Mouse (Mus musculus) megakaryocyte, adult 5-6 weeks (primary cell): ENCODE results near the gene Lrrc1. TPM values are rescaled to one million over a fixed set of nuclear protein-coding genes. Genes with fewer than 3 reads are reported as not detected.
A peak's percentile ranks its signal among the peaks of the same experiment; 100 is the strongest.

Experiments used
- ATAC-seq: 2 replicates; pipeline ENCODE4 v1.8.0; 2016; ENCODE audit warnings: mild to moderate bottlenecking, inconsistent platforms; ENCODE audit not compliant: poor library complexity, severe bottlenecking
- total RNA-seq, 2 experiments: library from RNA; stranded (forward) in 1 of 2; stranded (reverse) in 1 of 2; fragments of 153-499, 151-499 nt in 1 of 2; fragments of 221-1000, 200-1000 nt in 1 of 2; gene quantifications; 2 replicates each; pipeline versions ENCODE4 v1.2.3 to v1.2.4; 2015 to 2017

Lrrc1 gene
- total RNA-seq, 2 experiments from 2014 or later = 1.7 to 3.9 TPM

- 0 out of 2 replicates have a peak, but pooled peaks have one; percentile 25 for ATAC-seq
Observed at GRCm38 (mm10) chr9:77429230-77430015, 115.2 kb downstream of the Lrrc1 start.

GRCm38 (mm10) chr9:77428748-77429140 lies 115.9 kb downstream of the Lrrc1 start:
- ATAC-seq = no peak

GRCm38 (mm10) chr9:77428115-77428747 lies 116.4 kb downstream of the Lrrc1 start:
- peak; percentile 39 for ATAC-seq

DNA sequence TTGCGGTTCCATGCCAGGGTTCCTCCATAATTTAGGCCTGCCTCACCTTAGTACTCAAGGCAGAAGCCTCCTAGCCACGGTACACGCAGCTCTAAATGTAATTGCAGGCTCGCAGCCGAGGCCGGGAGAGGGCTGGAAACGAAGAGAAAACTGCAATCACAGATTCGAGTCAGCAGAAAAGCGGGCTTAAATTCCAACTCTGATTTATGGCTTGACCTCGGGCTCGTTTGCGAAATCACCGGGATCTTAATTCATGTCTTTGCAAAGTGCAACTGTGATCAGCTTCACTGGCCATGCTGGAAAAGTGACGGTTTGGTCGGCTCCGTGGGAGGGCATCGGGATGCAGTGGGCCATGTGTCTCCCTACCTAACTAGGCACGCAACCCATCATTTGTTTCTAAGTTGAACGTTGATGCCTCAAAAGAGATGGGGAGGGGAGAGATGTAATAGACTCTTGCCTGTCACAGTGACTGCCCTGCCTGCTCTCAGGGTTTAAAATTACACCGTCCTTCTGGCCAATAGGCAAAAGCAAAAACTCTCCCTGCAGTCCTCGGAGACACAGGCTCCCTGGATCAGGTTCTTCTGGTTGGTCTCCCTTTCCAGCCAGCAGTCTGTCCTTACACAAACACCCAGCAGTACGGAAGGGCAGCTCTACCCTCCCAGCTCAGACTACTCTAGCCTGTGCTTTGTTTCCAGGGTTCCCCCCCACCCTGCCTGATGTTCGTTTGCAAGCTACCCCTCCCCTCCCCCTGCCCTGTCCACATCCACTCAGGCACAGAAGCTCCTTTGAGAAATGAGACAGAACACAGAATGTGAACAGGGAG lies 117.2 kb downstream of the Lrrc1 start:
- peak; percentile 32 for ATAC-seq

DNA sequence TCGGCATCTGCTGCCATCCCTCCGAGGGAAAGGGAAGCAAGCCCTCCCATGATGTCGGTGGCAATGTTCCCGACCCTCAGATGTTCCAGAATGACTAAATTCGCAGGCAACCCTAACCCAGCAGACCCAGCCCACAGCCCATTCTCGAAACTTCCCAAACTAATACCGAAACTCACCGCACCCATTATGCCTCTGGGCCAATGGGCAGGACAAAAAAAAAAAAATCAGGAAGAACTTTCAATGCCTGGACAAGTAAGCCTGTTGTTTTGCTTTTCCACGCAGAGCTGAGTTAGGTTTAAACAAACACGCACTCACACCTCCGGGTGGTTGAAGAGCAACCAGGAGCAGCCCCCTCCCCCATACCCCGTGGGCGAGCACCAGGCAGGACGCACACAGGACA lies 118.6 kb downstream of the Lrrc1 start:
- ATAC-seq = 0 out of 2 replicates have a peak, but pooled peaks have one; percentile 11

DNA sequence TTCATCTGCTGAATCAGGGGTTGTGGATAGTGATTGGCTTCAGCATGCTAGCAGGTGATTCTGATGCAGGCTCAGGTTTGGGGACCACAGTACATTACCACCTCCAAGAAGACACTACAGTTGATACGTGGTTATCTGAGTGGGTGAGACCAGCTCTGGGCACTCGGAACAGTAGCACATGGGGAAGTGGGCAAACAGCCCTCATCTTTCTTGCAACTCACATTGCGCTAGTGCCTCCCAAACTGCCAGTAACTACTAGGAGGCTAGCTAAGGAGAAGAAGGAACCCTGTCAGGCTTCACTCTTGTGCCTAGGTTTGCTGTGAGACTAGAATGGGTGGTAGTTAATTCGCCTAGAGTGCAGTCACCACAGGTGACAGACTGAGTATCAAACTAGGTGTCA lies 119.1 kb downstream of the Lrrc1 start:
- peak; percentile 59 for ATAC-seq

DNA sequence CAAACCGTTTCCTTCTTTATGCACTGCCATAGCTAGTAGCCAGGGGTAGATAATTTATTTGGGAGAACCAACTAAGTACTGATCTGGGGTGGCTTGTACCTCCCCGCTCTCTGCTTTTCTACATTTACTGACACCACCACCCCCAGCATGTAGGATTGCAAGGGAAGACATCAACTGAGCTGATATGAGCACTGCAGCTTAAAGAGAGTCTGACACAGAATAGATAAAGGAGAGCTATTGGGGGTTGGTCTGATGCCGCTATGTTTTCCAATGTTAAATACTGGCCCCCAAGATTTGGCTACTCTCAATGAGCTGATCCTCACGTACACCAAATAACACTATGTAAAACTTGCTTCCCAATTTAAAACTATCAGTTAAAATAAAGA lies 124.5 kb downstream of the Lrrc1 start:
- ATAC-seq = no peak

GRCm38 (mm10) chr9:77419501-77420199 lies 125.0 kb downstream of the Lrrc1 start:
- no peak for ATAC-seq

DNA sequence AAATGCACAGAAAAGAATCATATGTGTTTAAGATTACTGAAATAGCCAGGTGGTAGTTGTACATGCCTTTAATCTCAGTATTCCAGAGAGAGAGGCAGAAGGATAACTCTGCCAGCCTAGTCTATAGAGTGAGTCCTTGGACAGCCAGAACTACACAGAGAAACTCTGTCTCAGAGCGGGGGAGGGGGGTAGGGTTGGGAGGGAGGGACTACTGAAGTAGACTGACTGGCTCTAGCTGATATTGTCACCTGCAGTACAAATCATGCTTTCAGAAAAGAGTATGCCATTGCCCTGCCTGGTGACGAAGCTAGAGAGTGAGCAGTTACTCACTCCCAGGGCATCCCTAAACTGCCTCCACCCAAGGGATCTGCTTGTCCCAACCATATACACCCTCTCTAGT lies 125.9 kb downstream of the Lrrc1 start:
- no peak for ATAC-seq

GRCm38 (mm10) chr9:77416486-77416885 lies 128.2 kb downstream of the Lrrc1 start:
- no peak for ATAC-seq

DNA sequence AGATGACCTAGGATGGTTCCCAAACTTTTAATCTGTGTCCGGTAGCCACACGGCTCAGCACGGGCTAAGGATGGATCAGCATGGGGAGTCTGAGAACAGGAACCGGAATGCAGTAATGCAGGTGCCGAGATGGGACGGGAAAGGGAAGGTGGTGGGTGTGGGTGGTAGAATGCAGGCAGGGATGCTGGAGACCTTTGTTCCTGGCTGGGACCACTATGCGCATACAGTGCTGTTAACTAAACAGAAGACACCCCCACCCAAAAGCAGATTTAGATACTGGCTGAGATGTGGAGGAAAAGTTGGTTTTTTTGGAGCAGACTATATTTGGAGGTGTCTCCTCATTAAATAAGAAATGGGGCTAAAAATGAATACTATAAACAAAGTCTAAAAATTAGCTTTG lies 128.7 kb downstream of the Lrrc1 start:
- no peak for ATAC-seq

GRCm38 (mm10) chr9:77411830-77412425 lies 132.7 kb downstream of the Lrrc1 start:
- ATAC-seq = no peak

- ATAC-seq = no peak
Observed at GRCm38 (mm10) chr9:77410968-77411367, 133.7 kb downstream of the Lrrc1 start.

DNA sequence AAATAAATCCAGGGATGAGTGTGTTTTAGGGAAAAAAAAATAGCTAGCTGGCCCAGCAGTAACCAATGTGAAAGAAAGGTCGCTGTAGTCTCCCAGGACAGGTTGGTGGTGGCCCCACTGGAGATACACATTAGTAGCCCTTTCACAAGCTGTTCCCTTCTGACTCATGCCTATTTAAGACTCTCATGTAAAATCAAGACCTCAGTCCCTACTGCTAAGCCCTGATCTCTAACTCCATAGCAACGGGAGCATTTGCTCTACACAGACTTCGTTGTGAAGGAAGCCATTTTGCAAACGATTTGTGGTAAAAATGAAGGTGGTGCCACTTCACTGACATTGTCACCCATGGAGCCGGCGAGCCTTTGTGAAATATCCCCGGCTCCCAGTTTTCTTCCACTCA lies 134.1 kb downstream of the Lrrc1 start:
- no peak for ATAC-seq

- ATAC-seq = no peak
Observed at GRCm38 (mm10) chr9:77408053-77408603, 136.5 kb downstream of the Lrrc1 start.

- peak; percentile 62 for ATAC-seq
Observed at GRCm38 (mm10) chr9:77406906-77407305, 137.8 kb downstream of the Lrrc1 start.

DNA sequence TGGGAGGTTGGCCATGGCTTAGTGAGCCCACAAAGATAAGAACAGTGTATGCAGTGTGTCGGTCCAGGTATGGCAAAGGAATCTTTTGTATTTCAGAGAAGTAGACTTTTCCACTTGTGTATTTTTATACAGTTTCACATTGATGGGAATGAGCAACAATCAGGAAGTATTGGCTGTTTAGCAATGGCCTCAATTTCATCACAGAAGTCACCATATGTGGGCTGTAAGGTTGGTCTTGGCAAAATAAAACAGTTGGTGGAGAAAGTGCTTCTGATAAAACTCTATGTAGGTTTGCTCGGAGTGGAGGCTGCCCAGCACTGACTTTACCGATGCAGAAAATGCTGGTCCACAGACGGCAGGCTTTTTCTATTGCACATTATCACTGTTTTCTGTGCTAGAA lies 140.2 kb downstream of the Lrrc1 start:
- no peak for ATAC-seq

- no peak for ATAC-seq
Observed at GRCm38 (mm10) chr9:77403961-77404360, 140.7 kb downstream of the Lrrc1 start.

- ATAC-seq = no peak
Observed at GRCm38 (mm10) chr9:77402971-77403370, 141.7 kb downstream of the Lrrc1 start.

- ATAC-seq = no peak
Observed at GRCm38 (mm10) chr9:77399801-77400200, 144.9 kb downstream of the Lrrc1 start.
